Mouse (Mus musculus) embryonic fibroblast, embryonic 13.5 days (primary cell): ENCODE data around the gene Cipc. TPM values are rescaled to one million over a fixed set of nuclear protein-coding genes. Genes with fewer than 3 reads are reported as not detected.

Experiments
- H3K27ac ChIP-seq: 2 replicates; pipeline ENCODE4 v1.5.1; 2012; ENCODE audit warnings: low read length, control low read depth, inconsistent platforms; ENCODE audit not compliant: insufficient read depth
- H3K4me1 ChIP-seq: 2 replicates; pipeline ENCODE4 v1.6.1; 2011; ENCODE audit warnings: low read length; ENCODE audit not compliant: control insufficient read depth, insufficient read depth
- H3K4me3 ChIP-seq: 2 replicates; pipeline ENCODE4 v1.5.1; 2011; ENCODE audit warnings: mild to moderate bottlenecking, control low read depth, low read length; ENCODE audit not compliant: insufficient read depth
- CTCF ChIP-seq: IDR thresholded peaks from 2 replicates; pipeline ENCODE4 v1.5.1; 2011; ENCODE audit warnings: mild to moderate bottlenecking, control low read depth, low read length, moderate library complexity, borderline replicate concordance; ENCODE audit not compliant: insufficient read depth
- POLR2A ChIP-seq: IDR thresholded peaks from 2 replicates; pipeline ENCODE4 v1.6.1; 2011; ENCODE audit warnings: low read depth, mild to moderate bottlenecking, control low read depth, low read length, moderate library complexity
- polyA plus RNA-seq: library from polyadenylated mRNA; stranded (reverse); fragments of >200 nt; gene quantifications from 2 replicates; pipeline ENCODE4 v1.2.4, GENCODE M21; 2011; ENCODE audit warnings: low read depth; ENCODE audit not compliant: missing spikeins, insufficient read length

Cipc gene
- polyA plus RNA-seq, 1 experiment: 25.1 TPM

DNA sequence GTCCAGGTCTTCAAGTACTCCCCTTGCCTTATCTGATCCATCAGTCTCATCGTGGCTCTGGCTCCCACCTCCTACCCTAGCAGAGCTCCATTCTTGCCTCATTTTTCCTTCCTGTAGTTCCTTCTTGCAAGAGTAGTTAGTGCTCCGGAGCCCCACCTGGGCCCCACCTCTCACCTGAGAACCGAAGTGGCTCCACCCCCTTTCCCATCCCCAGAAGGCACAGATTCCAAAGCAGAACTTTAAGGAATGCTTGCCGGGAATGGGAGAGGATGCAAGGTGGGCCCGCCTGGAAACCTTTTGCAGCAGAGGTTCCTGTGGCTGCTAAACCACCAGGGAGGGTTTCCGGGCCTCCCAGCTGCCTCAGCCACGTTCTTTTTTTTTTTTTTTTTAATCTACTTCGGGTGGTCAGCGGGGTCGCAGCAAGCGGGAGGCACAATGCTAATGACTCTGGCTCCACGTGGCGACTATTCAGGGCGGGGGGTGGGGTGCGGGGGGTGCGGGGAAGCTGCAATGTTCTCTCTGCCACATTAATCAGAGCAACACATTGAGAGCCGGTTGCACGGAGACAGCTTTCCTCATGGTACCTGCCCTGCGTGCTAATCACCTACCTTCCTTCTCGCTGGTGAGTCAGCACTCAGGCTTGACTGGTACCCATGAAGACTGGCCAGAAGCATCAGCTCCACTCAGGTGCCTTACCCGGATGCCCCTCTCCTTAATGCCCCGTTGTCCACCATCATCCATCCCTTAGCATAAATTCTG is 34.3 kb upstream of the Cipc start:
- Histone ChIP-seq H3K27ac (no peak overlapping the region), H3K4me1 (no peaks in the 10 kb centered on the region)
- TF ChIP-seq POLR2A: no peak
- no peak for TF ChIP-seq CTCF

DNA sequence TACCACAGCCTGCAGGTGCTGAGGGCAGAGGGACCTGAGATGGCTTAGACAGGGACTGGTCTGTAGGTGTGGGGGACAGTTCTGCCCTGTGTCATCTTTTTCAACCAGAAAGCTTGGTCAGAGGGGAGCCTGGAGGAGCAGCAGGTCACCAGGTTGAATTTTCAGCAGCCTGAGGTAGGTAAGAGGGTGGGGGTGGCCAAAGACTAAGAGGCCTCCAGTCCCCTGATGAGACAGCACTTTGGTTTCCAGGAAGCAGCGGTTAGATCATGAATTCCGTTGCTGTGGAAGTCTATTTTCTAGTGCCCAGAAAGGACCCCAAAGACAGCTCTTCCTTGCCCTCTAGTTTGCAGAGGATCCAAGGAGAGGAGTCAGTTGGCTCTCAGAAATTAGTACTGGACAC is 32.5 kb upstream of the Cipc start:
- no peak overlapping the region for H3K27ac ChIP-seq
- H3K4me1 ChIP-seq: no peaks in the 10 kb centered on the region
- TF ChIP-seq CTCF: no peak
- no peak for TF ChIP-seq POLR2A
- no peak overlapping the region for H3K4me3 ChIP-seq

More for the DNA sequence above, 34.3 kb upstream of the Cipc start:
- H3K4me3 ChIP-seq: no peak overlapping the region

DNA sequence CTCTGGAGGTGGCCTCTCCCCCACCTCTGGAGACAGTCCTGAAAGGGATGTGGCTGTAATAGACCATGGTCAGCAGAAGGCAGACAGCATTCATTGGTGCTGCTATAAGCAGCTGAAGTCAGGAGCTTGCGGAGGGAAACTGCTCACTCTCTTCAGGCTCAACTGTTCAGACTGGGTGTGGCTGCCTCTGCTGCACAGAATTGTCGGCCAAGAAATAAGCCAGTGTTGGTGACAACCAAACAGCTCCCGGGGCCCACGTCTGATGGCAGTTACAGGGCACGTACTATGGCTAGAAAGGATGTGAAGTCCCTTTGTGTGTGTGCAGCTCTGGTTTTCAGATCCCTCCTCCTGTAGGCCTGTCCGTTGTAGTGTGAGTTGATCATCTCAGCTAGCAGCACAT is 32.1 kb upstream of the Cipc start:
- TF ChIP-seq CTCF (no peak), POLR2A (no peak)
- Histone ChIP-seq H3K27ac (no peak overlapping the region), H3K4me1 (no peaks in the 10 kb centered on the region), H3K4me3 (no peak overlapping the region)

DNA sequence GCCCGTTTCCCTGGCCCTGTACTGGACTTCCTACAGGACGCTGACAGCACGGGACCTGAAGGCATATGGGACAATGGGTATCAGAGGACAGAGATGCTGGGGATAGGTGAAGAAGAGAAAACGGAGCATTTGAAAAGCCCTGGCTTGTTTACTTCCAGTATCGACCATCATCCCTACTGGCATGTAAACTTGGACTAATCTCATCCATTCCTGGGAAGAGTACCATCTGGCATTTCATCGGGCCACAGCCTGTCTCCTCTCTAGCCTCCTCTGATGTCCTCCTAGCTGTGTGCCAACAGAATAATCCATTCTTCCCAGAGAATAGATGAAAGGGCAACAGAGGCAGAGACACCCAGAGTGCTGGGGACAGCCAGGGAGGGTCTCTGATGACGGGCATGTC is 31.2 kb upstream of the Cipc start:
- no peak overlapping the region for H3K4me3 ChIP-seq
- TF ChIP-seq CTCF: no peak
- no peak for TF ChIP-seq POLR2A
- no peak overlapping the region for H3K27ac ChIP-seq
- H3K4me1 ChIP-seq: no peaks in the 10 kb centered on the region

DNA sequence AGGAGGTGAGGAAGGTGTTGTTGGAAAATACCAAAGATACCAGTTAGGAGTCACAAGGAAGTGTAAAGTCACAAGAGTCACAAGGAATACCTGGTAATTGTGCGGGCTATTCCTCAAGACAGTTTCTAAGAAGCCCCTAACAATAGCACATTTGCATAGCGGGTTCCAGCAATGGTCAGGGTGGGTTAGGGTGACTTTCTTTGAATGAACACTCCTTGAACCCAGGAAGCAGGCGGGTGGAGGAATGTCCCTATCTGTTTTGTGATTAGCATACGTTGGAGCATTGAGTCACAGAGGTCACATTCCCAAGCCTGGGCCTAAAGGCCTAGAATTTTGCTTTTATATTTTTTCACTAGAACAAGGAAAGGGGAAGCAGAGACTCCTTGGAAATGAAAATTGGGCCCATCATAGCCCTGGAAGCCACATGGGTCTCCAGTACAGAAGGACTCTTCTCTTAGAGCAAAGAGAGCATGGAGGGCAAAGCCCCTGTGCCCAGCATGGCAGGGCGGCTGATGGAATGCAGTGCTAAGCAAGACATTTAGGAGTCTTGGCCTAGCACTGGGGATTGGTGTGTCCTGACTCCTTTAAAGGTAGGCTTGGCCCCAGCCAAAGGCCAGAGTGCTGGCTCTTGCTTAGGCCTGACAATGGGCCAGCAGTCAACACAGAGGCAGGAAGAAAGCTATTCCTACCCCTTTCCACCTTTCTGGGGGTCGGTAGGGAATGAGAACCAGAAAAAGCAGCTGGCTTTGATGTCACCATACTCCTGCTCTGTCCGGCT is 29.9 kb upstream of the Cipc start:
- no peak for TF ChIP-seq POLR2A
- TF ChIP-seq CTCF: no peak
- Histone ChIP-seq H3K27ac (no peak overlapping the region), H3K4me3 (no peak overlapping the region), H3K4me1 (no peaks in the 10 kb centered on the region)

DNA sequence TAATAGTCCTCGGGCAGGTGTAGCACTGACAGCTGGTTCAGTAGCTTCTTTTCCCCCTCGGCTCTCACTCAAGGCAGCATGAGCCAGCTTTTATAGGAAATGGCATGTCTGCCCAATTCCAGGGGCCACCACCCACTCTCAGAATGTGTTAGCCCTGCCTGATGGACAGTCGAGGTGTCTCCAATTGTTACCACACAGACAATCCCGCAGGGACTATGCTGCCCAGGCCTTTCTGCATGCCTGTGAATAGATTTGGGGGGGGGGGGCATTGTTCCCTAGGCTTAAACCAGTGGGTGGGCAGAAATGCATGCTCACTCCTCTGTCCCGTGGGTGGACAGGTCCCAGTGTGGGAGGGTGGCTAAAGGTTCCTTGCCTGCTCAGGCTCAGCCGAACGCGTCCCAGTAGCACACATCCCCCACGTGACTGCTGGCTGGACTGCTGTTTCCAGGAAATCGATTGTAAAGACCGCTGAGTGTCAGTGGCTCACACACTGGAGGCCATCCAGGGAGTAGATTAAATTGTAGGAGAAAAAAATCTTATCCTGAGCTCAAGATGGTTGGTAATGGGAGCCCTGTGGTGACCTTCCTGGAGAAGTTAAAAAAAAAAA is 28.4 kb upstream of the Cipc start:
- no peak overlapping the region for H3K4me3 ChIP-seq
- no peaks in the 10 kb centered on the region for H3K4me1 ChIP-seq
- TF ChIP-seq CTCF: no peak
- TF ChIP-seq POLR2A: no peak
- no peak overlapping the region for H3K27ac ChIP-seq

DNA sequence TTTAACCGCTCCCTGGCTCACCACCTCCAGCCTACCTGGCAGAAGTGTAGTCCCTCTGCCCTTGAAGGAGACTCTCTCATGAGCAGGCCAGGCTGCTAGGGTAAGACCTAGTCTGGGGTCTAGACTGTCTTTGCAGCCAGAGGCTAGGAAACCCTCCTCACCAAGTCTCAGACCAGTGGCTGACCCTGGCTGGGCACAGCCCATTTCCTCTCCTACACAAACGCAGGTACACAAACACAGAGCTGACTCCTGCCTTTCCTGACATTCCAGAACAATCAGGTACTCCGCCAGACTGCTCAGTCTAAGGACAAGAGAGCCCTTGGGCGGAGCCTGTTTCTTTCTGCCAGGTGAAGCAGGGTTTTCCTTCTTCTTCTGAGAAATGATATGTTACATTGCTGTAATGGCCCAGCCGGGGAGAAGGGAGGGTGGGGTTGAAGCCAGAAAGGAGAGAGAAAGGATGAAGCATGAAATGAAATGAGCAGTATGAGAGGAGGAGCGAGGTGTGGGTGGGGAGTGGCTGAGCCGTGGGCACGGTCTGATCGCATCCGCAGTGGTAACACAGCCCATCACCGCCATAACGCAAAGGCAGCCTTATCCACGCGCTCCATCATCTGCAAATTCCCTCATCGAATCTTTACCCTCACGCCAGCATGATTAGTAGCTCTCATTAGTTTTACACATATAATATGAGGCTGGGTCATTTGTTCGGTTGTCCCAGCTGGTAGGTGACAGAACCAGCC is 27.7 kb upstream of the Cipc start:
- no peak overlapping the region for H3K4me3 ChIP-seq
- H3K27ac ChIP-seq: no peak overlapping the region
- TF ChIP-seq POLR2A (no peak), CTCF (no peak)
- no peaks in the 10 kb centered on the region for H3K4me1 ChIP-seq

DNA sequence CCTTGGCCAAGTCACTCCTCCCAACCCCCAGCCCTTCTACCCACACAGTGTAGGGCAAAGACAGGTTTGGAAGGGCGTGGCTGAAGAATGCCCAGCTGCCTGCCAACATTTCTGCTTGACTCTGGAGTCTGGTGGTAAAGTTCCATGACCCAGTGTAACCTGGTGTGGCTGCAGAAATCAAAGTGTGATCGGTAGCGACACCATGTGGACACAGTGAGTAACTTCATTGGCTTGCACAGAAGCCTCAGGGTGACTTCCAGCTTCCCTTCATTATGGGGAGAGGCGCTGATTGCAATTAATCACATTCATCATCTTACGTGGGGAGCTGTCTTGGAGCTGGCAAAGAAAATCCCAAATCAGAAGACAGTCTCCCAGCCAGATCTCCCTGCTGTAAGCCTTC is 23.0 kb upstream of the Cipc start:
- Histone ChIP-seq H3K27ac (no peak overlapping the region), H3K4me1 (no peaks in the 10 kb centered on the region), H3K4me3 (no peak overlapping the region)
- TF ChIP-seq POLR2A (no peak), CTCF (peak; percentile 84; the same call in 1 of the 2 replicates)

DNA sequence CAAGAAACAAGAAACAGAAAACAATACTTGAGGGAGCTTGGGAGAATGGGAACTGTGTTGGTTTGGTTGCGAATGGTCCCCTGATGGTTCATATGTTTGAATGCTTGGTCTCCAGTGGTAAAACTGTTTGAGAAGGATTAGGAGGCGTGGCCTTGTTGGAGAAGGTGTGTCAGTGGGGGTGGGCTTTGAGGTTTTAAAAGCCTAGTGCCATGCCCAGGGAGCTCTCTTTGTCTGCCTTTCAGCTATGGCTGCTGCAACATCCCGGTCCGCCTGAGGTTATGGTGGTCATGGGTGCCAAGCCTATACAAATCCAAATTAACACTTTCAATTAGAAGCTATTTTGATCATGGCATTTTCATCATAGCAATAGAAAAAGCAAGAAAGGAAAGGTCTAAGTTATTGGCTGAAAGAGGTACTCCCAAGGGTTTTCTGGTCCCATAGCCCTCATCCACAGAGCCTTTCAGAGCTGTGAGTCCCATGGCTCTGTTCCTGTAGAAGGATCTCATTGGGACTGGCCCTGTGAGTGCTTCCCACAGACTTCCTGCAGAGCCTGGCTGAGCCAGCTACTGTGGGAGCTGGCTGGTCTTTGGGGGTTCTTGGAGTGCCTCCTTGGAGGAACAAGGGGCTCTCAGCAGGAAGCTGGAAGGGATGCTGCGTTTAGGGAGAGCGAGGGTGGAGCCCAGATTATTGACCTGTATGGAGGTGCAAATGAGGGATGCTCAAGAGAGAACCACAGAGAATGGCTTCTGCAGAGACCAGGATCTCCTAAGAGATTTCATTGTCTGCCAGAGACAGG is 15.7 kb upstream of the Cipc start:
- Histone ChIP-seq H3K4me1 (0 out of 2 replicates have a peak, but pooled peaks cover 4% of the 10 kb centered on the region), H3K27ac (no peak overlapping the region), H3K4me3 (no peak overlapping the region)
- no peak for TF ChIP-seq CTCF
- no peak for TF ChIP-seq POLR2A

DNA sequence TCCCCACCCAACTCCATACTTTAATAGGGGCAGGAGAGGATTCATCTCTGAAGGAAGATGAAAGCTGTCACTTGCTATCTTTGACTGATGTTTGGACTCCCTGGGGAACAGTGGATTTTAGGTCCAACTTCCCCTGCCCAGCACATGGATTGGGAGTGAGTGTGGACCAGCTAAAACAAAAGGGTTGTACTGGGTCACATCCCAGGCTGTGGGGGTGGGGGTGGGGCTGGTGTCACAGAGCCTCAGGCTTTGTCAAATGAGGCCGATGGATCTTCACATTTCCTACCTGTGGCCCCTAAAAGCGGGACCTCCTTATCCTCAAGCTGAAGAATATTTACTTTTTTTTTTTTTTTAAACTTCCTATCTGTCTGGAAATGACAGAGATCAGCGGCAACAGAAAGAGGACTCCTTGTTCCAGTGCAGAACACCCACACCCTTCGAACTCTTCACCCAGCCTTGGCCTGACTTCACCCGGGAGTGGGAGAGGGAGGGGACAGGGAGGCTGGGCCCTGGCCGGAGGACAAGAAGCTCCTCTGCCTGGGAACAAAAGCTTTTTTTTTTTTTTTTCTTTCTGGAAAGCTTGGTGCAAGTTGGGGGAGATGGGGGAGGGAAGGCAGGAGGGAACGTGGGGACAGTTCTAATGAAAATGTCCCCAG is 14.8 kb upstream of the Cipc start:
- H3K4me1 ChIP-seq: peaks cover 6% of the 10 kb centered on the region
- no peak overlapping the region for H3K4me3 ChIP-seq
- H3K27ac ChIP-seq: no peak overlapping the region
- TF ChIP-seq CTCF (no peak), POLR2A (no peak)
